Mouse (Mus musculus): ENCODE measurements around the gene Plcb1.

DNA sequence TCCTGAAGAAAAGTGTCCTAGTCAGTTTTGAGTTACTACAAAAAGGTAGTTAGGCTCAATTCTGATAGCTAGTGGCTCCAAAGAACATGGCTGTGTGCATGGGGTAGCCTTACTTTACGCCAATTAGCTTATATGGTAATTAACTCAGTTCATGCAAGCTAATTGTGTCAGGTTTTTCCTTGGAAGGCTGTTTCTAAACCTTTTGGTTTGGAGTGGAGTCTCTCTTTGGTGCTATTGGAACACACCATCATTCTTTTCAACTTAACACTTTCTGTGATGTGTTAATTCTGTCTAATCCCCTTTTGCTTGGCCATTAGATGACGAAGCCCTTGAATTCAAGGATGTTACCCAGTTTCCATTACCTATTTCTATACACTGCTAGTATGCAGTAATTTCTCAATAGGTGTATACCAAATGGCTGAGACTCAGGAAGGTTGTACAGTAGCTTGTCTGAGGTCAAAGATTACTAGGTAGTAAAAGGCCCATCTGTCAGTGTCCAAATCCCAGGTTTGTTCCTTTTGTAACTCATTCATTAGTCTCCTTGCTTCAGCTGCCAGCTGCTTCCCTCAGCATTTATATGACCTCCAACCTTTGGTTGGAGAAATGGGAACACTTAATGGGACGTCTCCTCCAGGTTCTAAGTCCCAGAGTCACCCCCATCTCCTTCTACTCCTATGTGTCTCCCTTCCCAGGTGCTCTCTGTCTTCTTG is 42.1 kb downstream of the Plcb1 start:
- no peak for TF ChIP-seq POLR2A (IDR thresholded peaks at IDR 0.05; ENCODE audit: insufficient read depth, low read depth, low read length)
- TF ChIP-seq CTCF (IDR thresholded peaks at IDR 0.05), result no peak
